Mouse (Mus musculus) testis, adult 2 months (tissue): ENCODE measurements around the gene Eepd1.

Experiments used
- CTCF ChIP-seq: fragments of 200-500 bp; IDR thresholded peaks from 2 replicates; pipeline ENCODE4 v1.5.1; 2012; ENCODE audit warnings: low read depth, mild to moderate bottlenecking, inconsistent platforms, low read length, moderate library complexity; ENCODE audit not compliant: control insufficient read depth, insufficient read depth, insufficient replicate concordance
- POLR2A ChIP-seq: fragments of 200-500 bp; IDR thresholded peaks from 2 replicates; pipeline ENCODE4 v1.6.1; 2012; ENCODE audit warnings: low read depth, mild to moderate bottlenecking, inconsistent platforms, low read length, moderate library complexity; ENCODE audit not compliant: control insufficient read depth

DNA sequence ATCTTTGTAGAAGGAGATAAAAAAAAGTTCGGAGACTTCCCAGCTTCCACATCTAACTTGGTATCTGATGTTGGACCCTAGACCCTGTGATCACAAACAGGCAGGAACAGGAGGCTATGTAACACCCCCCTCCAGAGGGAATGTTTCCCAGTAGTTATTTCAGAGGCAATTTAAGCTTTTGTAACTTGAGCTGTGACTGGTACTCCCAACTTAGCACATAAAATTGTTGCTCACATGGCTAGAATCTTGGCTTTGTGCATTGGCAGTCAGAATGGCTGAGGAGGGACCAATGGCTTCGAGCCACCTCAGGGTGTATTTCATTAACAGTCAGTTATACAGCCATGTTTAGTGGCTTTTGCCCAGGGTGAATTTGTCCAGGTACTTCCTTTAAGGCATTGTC lies 63.9 kb downstream of the Eepd1 start:
- no peak for TF ChIP-seq CTCF
- no peak for TF ChIP-seq POLR2A
